Mouse (Mus musculus): Measurements from ENCODE around the gene Rasgrp2.

- TF ChIP-seq GATA1 (IDR thresholded peaks at IDR 0.05; ENCODE audit: borderline replicate concordance, low read length): no peak
- no peak for TF ChIP-seq FLI1 (IDR thresholded peaks at IDR 0.05; ENCODE audit: low read length)
These were observed 24.6 kb upstream of the Rasgrp2 start for GRCm38 (mm10) chr19:6374571-6374970.

All from megakaryocyte, embryonic 14.5 days (primary cell).